Mouse (Mus musculus) embryonic facial prominence, embryonic 10.5 days (tissue): Measurements from ENCODE around the gene Fam221b. TPM values are rescaled to one million over a fixed set of nuclear protein-coding genes. Genes with fewer than 3 reads are reported as not detected.
A peak's percentile ranks its signal among the peaks of the same experiment; 100 is the strongest.

Experiments
- DNase-seq: peaks from one replicate; pipeline ENCODE4 v3.0.0-alpha.2; 2017; ENCODE audit warnings: low spot score
- H3K27ac ChIP-seq: fragments of 300-500 bp; sonication (generic); replicated peaks from 2 replicates; pipeline ENCODE4 v1.5.1; 2016; ENCODE audit warnings: mild to moderate bottlenecking
- H3K27me3 ChIP-seq: fragments of 300-500 bp; sonication (generic); replicated peaks from 2 replicates; pipeline ENCODE4 v1.6.1; 2016; ENCODE audit warnings: low read depth, mild to moderate bottlenecking; ENCODE audit not compliant: poor library complexity, severe bottlenecking
- H3K36me3 ChIP-seq: fragments of 300-500 bp; sonication (generic); replicated peaks from 2 replicates; pipeline ENCODE4 v1.6.1; 2016; ENCODE audit warnings: mild to moderate bottlenecking, moderate library complexity
- H3K4me1 ChIP-seq: fragments of 300-500 bp; sonication (generic); 2 replicates; pipeline ENCODE4 v1.6.1; 2016
- H3K4me3 ChIP-seq: fragments of 300-500 bp; sonication (generic); 2 replicates; pipeline ENCODE4 v1.5.1; 2016; ENCODE audit warnings: mild to moderate bottlenecking, moderate library complexity
- H3K9me3 ChIP-seq: fragments of 300-500 bp; sonication (generic); 2 replicates; pipeline ENCODE4 v1.6.1; 2016; ENCODE audit warnings: mild to moderate bottlenecking
- WGBS: fragments of 180-500 bp; shearing (Covaris S2); methylation state at CpG from one replicate; pipeline ENCODE4 v1.1.7; 2016; 5-methylcytosine and 5-hydroxymethylcytosine counted together
- polyA plus RNA-seq: library from polyadenylated mRNA; unstranded; fragments of >200 nt; fragmentation: Nextera tagmentation; extraction: Ambion mirVana; gene quantifications from 2 replicates; pipeline ENCODE4 v1.2.1, GENCODE M21; 2016

Fam221b gene
- polyA plus RNA-seq, 1 experiment from 2014 or later = 1.4 TPM

GRCm38 (mm10) chr4:43691026-43691425 is 22.1 kb upstream of the Fam221b start:
- WGBS = 83% methylated on average over 5 of the region's 5 CpGs
- no peak for DNase-seq
- Histone ChIP-seq H3K27ac (no peak overlapping the region), H3K4me1 (0 out of 2 replicates have a peak, but pooled peaks cover 8% of the 10 kb centered on the region), H3K4me3 (no peak overlapping the region), H3K36me3 (peaks cover 15% of the 10 kb centered on the region), H3K9me3 (no peaks in the 10 kb centered on the region), H3K27me3 (no peaks in the 10 kb centered on the region)

GRCm38 (mm10) chr4:43690021-43690420 is 21.1 kb upstream of the Fam221b start:
- WGBS = 93% methylated on average over 17 of the region's 17 CpGs
- 0 out of 2 replicates have a peak, but pooled peaks cover 2% of the 10 kb centered on the region for H3K4me1 ChIP-seq
- H3K27ac ChIP-seq = no peak overlapping the region
- no peak for DNase-seq
- no peaks in the 10 kb centered on the region for H3K27me3 ChIP-seq
- H3K4me3 ChIP-seq = no peak overlapping the region
- H3K36me3 ChIP-seq = peaks cover 25% of the 10 kb centered on the region
- no peaks in the 10 kb centered on the region for H3K9me3 ChIP-seq

GRCm38 (mm10) chr4:43679416-43680043 is 10.6 kb upstream of the Fam221b start:
- DNase-seq = no peak
- H3K9me3 ChIP-seq = no peaks in the 10 kb centered on the region
- peaks cover 50% of the 10 kb centered on the region for H3K36me3 ChIP-seq
- 87% methylated on average over 7 of the region's 7 CpGs for WGBS
- no peak overlapping the region for H3K27ac ChIP-seq
- H3K4me3 ChIP-seq = no peak overlapping the region
- no peaks in the 10 kb centered on the region for H3K4me1 ChIP-seq
- no peaks in the 10 kb centered on the region for H3K27me3 ChIP-seq

GRCm38 (mm10) chr4:43678541-43678940 is 9.6 kb upstream of the Fam221b start:
- H3K9me3 ChIP-seq = no peaks in the 10 kb centered on the region
- WGBS = 88% methylated on average over 6 of the region's 6 CpGs
- H3K27ac ChIP-seq = no peak overlapping the region
- DNase-seq = no peak
- no peak overlapping the region for H3K4me3 ChIP-seq
- no peaks in the 10 kb centered on the region for H3K27me3 ChIP-seq
- peaks cover 57% of the 10 kb centered on the region for H3K36me3 ChIP-seq
- H3K4me1 ChIP-seq = 0 out of 2 replicates have a peak, but pooled peaks cover 1% of the 10 kb centered on the region

GRCm38 (mm10) chr4:43675608-43676007 is 6.7 kb upstream of the Fam221b start:
- DNase-seq = no peak
- no peaks in the 10 kb centered on the region for H3K9me3 ChIP-seq
- H3K27ac ChIP-seq = no peak overlapping the region
- 74% methylated on average over 4 of the region's 4 CpGs for whole genome bisulfite sequencing
- peaks cover 37% of the 10 kb centered on the region for H3K36me3 ChIP-seq
- no peak overlapping the region for H3K4me3 ChIP-seq
- H3K4me1 ChIP-seq = peaks cover 22% of the 10 kb centered on the region
- H3K27me3 ChIP-seq = peaks cover 10% of the 10 kb centered on the region

GRCm38 (mm10) chr4:43674974-43675373 is 6.0 kb upstream of the Fam221b start:
- DNase-seq = no peak
- peaks cover 35% of the 10 kb centered on the region for H3K36me3 ChIP-seq
- WGBS = 71% methylated on average over 5 of the region's 5 CpGs
- no peak overlapping the region for H3K27ac ChIP-seq
- peaks cover 28% of the 10 kb centered on the region for H3K4me1 ChIP-seq
- no peaks in the 10 kb centered on the region for H3K9me3 ChIP-seq
- peaks cover 15% of the 10 kb centered on the region for H3K27me3 ChIP-seq
- no peak overlapping the region for H3K4me3 ChIP-seq

GRCm38 (mm10) chr4:43673703-43674102 is 4.8 kb upstream of the Fam221b start:
- peaks cover 18% of the 10 kb centered on the region for H3K27me3 ChIP-seq
- peaks cover 39% of the 10 kb centered on the region for H3K4me1 ChIP-seq
- no peak overlapping the region for H3K4me3 ChIP-seq
- H3K9me3 ChIP-seq = no peaks in the 10 kb centered on the region
- no peak for DNase-seq
- H3K36me3 ChIP-seq = peaks cover 33% of the 10 kb centered on the region
- 81% methylated on average over 8 of the region's 8 CpGs for WGBS
- H3K27ac ChIP-seq = no peak overlapping the region

GRCm38 (mm10) chr4:43672070-43672469 is 3.1 kb upstream of the Fam221b start:
- Histone ChIP-seq H3K27ac (no peak overlapping the region), H3K9me3 (no peaks in the 10 kb centered on the region), H3K4me1 (peaks cover 42% of the 10 kb centered on the region), H3K4me3 (no peak overlapping the region), H3K36me3 (peaks cover 22% of the 10 kb centered on the region), H3K27me3 (peaks cover 34% of the 10 kb centered on the region)
- WGBS = 11% methylated on average over 2 of the region's 2 CpGs
- DNase-seq = peak; percentile 89

GRCm38 (mm10) chr4:43669428-43669794 is 466 bp upstream of the Fam221b start:
- Histone ChIP-seq H3K27me3 (peaks cover 61% of the 10 kb centered on the region), H3K9me3 (no peaks in the 10 kb centered on the region), H3K4me3 (peak overlapping the region; percentile 85), H3K36me3 (peaks cover 6% of the 10 kb centered on the region), H3K27ac (peak overlapping the region; percentile 93), H3K4me1 (peaks cover 42% of the 10 kb centered on the region)
- under 1% methylated on average over 25 of the region's 25 CpGs for WGBS
- no peak for DNase-seq

GRCm38 (mm10) chr4:43666412-43666811 is 2.5 kb downstream of the Fam221b start:
- no peak overlapping the region for H3K4me3 ChIP-seq
- peaks cover 86% of the 10 kb centered on the region for H3K27me3 ChIP-seq
- DNase-seq = no peak
- H3K36me3 ChIP-seq = no peaks in the 10 kb centered on the region
- 31% methylated on average over 4 of the region's 4 CpGs for WGBS
- peaks cover 24% of the 10 kb centered on the region for H3K4me1 ChIP-seq
- H3K9me3 ChIP-seq = no peaks in the 10 kb centered on the region
- H3K27ac ChIP-seq = no peak overlapping the region

- Histone ChIP-seq H3K9me3 (no peaks in the 10 kb centered on the region), H3K4me3 (peak overlapping the region; percentile 86), H3K27ac (no peak overlapping the region), H3K36me3 (no peaks in the 10 kb centered on the region), H3K4me1 (peaks cover 30% of the 10 kb centered on the region), H3K27me3 (peaks cover 25% of the 10 kb centered on the region)
- 65% methylated on average over 4 of the region's 4 CpGs for WGBS
- no peak for DNase-seq
Observed at GRCm38 (mm10) chr4:43657146-43657545, 11.8 kb downstream of the Fam221b start.

GRCm38 (mm10) chr4:43656339-43657109 is 12.4 kb downstream of the Fam221b start, which contains the start of gene Hint2:
Gene Hint2, minus strand, starts transcription at chr4:43656466.
- no peaks in the 10 kb centered on the region for H3K9me3 ChIP-seq
- H3K4me1 ChIP-seq = peaks cover 30% of the 10 kb centered on the region
- peak within 1 kb of the TSS; percentile 93 for H3K27ac ChIP-seq
- peak; percentile 96 for DNase-seq
- no peaks in the 10 kb centered on the region; the same call in 1 of the 2 replicates for H3K36me3 ChIP-seq
- H3K4me3 ChIP-seq = peak within 1 kb of the TSS; percentile 86
- WGBS = 1% methylated on average over 34 of the region's 34 CpGs
- peaks cover 19% of the 10 kb centered on the region for H3K27me3 ChIP-seq
